In the genomic region with DNA sequence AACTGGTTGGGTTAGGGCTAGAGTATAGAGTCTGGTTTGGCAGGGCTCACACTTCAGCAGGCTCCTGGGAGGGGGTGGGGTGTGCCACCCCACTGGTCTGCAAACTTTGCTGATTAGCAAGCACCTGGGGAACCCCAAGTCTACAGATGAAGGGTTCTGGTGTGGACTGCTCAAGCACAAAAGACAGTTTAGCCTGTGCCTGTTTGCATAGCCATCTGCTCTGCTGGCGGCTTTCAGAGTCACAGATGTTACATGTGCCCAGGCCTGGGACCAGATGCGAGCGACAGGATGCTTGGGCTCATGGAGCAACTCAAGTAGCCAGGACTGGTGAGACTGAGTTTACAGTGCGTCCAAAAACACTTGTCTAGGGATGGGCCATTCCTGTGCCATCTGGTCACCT, we compare ENCODE assay signal across 8 mouse cellular contexts. TPM values are rescaled to one million over a fixed set of nuclear protein-coding genes. Genes with fewer than 3 reads are reported as not detected.
DNase-seq lines count a peak whose midpoint lies in the region; ATAC-seq and TF ChIP-seq lines count a peak whose summit lies in the region.

No protein-coding gene starts in this region.

- no peak for ATAC-seq in intestine, embryonic 15.5 days
- no peak for ATAC-seq in intestine, postnatal 0 days
- peak; percentile 41 for ATAC-seq in hindbrain, embryonic 12.5 days (ENCODE audit: low FRiP score)
- no peak for ATAC-seq in erythroid progenitor cell, adult 5-6 weeks (replicated peaks; ENCODE audit: low FRiP score, poor library complexity, severe bottlenecking)

- DNase-seq in brain, embryonic 14.5 days (ENCODE audit: low read depth): peak; percentile 84
- no peak for DNase-seq in lung, postnatal 14 days
- no peak for DNase-seq in adrenal gland, postnatal 4 days (ENCODE audit: low spot score in 2 of 2)

- H3K9ac ChIP-seq in intestine, embryonic 15.5 days: no peak overlapping the region
- no peak overlapping the region for H3K9ac ChIP-seq in intestine, postnatal 0 days (ENCODE audit: low read depth, low read length)
- no peak overlapping the region for H3K9ac ChIP-seq in hindbrain, embryonic 12.5 days

- no peak overlapping the region for H3K4me2 ChIP-seq in intestine, embryonic 15.5 days (replicated peaks)
- H3K4me2 ChIP-seq in intestine, postnatal 0 days (replicated peaks; ENCODE audit: low read depth): no peak overlapping the region
- H3K4me2 ChIP-seq in hindbrain, embryonic 12.5 days (replicated peaks): no peak overlapping the region

- 59% methylated on average over 4 of the region's 4 CpGs for WGBS in intestine, embryonic 15.5 days
- WGBS in intestine, postnatal 0 days: 66% methylated on average over 4 of the region's 4 CpGs
- whole genome bisulfite sequencing in hindbrain, embryonic 12.5 days: 52% methylated on average over 4 of the region's 4 CpGs
- 66% methylated on average over 4 of the region's 4 CpGs for WGBS in olfactory bulb, adult 2 months

- 0 out of 2 replicates have a peak overlapping the region, but pooled peaks have one; percentile 6 for H3K27ac ChIP-seq in intestine, embryonic 15.5 days
- H3K27ac ChIP-seq in intestine, postnatal 0 days (ENCODE audit: low read depth, low read length): no peak overlapping the region
- peak overlapping the region; percentile 49; the same call in 1 of the 2 replicates for H3K27ac ChIP-seq in hindbrain, embryonic 12.5 days
- H3K27ac ChIP-seq in olfactory bulb, adult 2 months (ENCODE audit: insufficient read depth, low read depth, low read length): 0 out of 2 replicates have a peak overlapping the region, but pooled peaks have one; percentile 7

- TF ChIP-seq POLR2A in brain, embryonic 14.5 days (IDR thresholded peaks at IDR 0.05; ENCODE audit: borderline replicate concordance, extremely low read depth, insufficient read depth, insufficient read length, poor library complexity, severe bottlenecking): no peak
- TF ChIP-seq POLR2A in olfactory bulb, adult 2 months (IDR thresholded peaks at IDR 0.05; ENCODE audit: insufficient read depth, low read depth, low read length): no peak

- peaks cover 10% of the 10 kb centered on the region for H3K4me1 ChIP-seq in intestine, embryonic 15.5 days (replicated peaks)
- H3K4me1 ChIP-seq in intestine, postnatal 0 days (replicated peaks; ENCODE audit: control insufficient read depth, insufficient read depth, low read length): 0 out of 2 replicates have a peak, but pooled peaks cover 7% of the 10 kb centered on the region
- peaks cover 33% of the 10 kb centered on the region for H3K4me1 ChIP-seq in hindbrain, embryonic 12.5 days
- peaks cover 46% of the 10 kb centered on the region for H3K4me1 ChIP-seq in olfactory bulb, adult 2 months (ENCODE audit: control insufficient read depth, insufficient read depth, low read length)

- H3K9me3 ChIP-seq in intestine, embryonic 15.5 days: no peaks in the 10 kb centered on the region
- no peaks in the 10 kb centered on the region for H3K9me3 ChIP-seq in intestine, postnatal 0 days (ENCODE audit: control insufficient read depth)
- no peaks in the 10 kb centered on the region for H3K9me3 ChIP-seq in hindbrain, embryonic 12.5 days (replicated peaks)

- H3K4me3 ChIP-seq in intestine, embryonic 15.5 days (replicated peaks): no peak overlapping the region
- H3K4me3 ChIP-seq in intestine, postnatal 0 days (ENCODE audit: low read depth, low read length): no peak overlapping the region
- no peak overlapping the region for H3K4me3 ChIP-seq in hindbrain, embryonic 12.5 days
- H3K4me3 ChIP-seq in olfactory bulb, adult 2 months (ENCODE audit: insufficient read depth, low read depth, low read length): no peak overlapping the region

- H3K27me3 ChIP-seq in intestine, embryonic 15.5 days (replicated peaks): peaks cover 19% of the 10 kb centered on the region
- H3K27me3 ChIP-seq in intestine, postnatal 0 days (replicated peaks; ENCODE audit: control insufficient read depth, insufficient read depth, low read length): peaks cover 5% of the 10 kb centered on the region
- H3K27me3 ChIP-seq in hindbrain, embryonic 12.5 days: peaks cover 19% of the 10 kb centered on the region

- no peak for TF ChIP-seq CTCF in intestine, postnatal 0 days (IDR thresholded peaks at IDR 0.05; ENCODE audit: low read depth)
- no peak for TF ChIP-seq CTCF in brain, embryonic 14.5 days (IDR thresholded peaks at IDR 0.05; ENCODE audit: borderline replicate concordance, extremely low read depth, insufficient read depth, insufficient read length)
- TF ChIP-seq CTCF in olfactory bulb, adult 2 months (IDR thresholded peaks at IDR 0.05; ENCODE audit: insufficient read depth, low read depth, low read length): no peak

- H3K36me3 ChIP-seq in intestine, embryonic 15.5 days: no peaks in the 10 kb centered on the region
- no peaks in the 10 kb centered on the region for H3K36me3 ChIP-seq in intestine, postnatal 0 days (ENCODE audit: control insufficient read depth, insufficient read depth)
- no peaks in the 10 kb centered on the region for H3K36me3 ChIP-seq in hindbrain, embryonic 12.5 days

RNA-seq across cellular contexts. Expression of gene Ppp1r16b, which starts 8.3 kb away (rescaled TPM):
- 4.1 and 4.2 TPM in 2 replicates for polyA plus RNA-seq in intestine, embryonic 15.5 days (2015; fragmentation: Nextera tagmentation; extraction: Ambion mirVana)
- polyA plus RNA-seq in intestine, postnatal 0 days (2015; fragmentation: Nextera tagmentation; extraction: Ambion mirVana): 3.3 and 3.4 TPM in 2 replicates
- polyA plus RNA-seq in brain, embryonic 14.5 days (2012; rRNA removed): 3.2 and 6.4 TPM in 2 replicates
- 3.7 and 3.8 TPM in 2 replicates for polyA plus RNA-seq in hindbrain, embryonic 12.5 days (2016; fragmentation: Nextera tagmentation; extraction: Ambion mirVana)
- polyA plus RNA-seq in olfactory bulb, adult 2 months (2012; ENCODE audit: insufficient read depth, insufficient read length, low replicate concordance, missing spikeins): 72.6 TPM in 1 of 2 replicates, not detected in the other
- 1.4 and 2.5 TPM in 2 replicates for total RNA-seq in erythroid progenitor cell, adult 5-6 weeks (2015; ENCODE audit: low replicate concordance)
- total RNA-seq in erythroid progenitor cell, adult 5-6 weeks (2017; ENCODE audit: low replicate concordance): 1.7 and 2.3 TPM in 2 replicates
- total RNA-seq in adrenal gland, postnatal 4 days (2021): 10 to 100 TPM; 15.7 to 16.9 TPM

RNA-seq across cellular contexts. Expression of gene Actr5, which starts 48.8 kb away (rescaled TPM):
- 9.3 and 9.4 TPM in 2 replicates for polyA plus RNA-seq in intestine, embryonic 15.5 days (2015; fragmentation: Nextera tagmentation; extraction: Ambion mirVana)
- polyA plus RNA-seq in intestine, postnatal 0 days (2015; fragmentation: Nextera tagmentation; extraction: Ambion mirVana): 3.7 and 5.3 TPM in 2 replicates
- polyA plus RNA-seq in brain, embryonic 14.5 days (2012; rRNA removed): 11.9 and 14.0 TPM in 2 replicates
- 21.1 and 23.7 TPM in 2 replicates for polyA plus RNA-seq in hindbrain, embryonic 12.5 days (2016; fragmentation: Nextera tagmentation; extraction: Ambion mirVana)
- polyA plus RNA-seq in olfactory bulb, adult 2 months (2012; ENCODE audit: insufficient read depth, insufficient read length, low replicate concordance, missing spikeins): not detected in 2 replicates
- total RNA-seq in erythroid progenitor cell, adult 5-6 weeks (2015; ENCODE audit: low replicate concordance): 0.84 and 7.2 TPM in 2 replicates
- 4.2 and 6.2 TPM in 2 replicates for total RNA-seq in erythroid progenitor cell, adult 5-6 weeks (2017; ENCODE audit: low replicate concordance)
- total RNA-seq in adrenal gland, postnatal 4 days (2021): 10 to 100 TPM; 17.1 to 18.2 TPM
